8 mouse cellular contexts compared by ENCODE assay signal in genomic region chr4:150871392-150872138, GRCm38 (mm10). TPM values are rescaled to one million over a fixed set of nuclear protein-coding genes. Genes with fewer than 3 reads are reported as not detected.
DNase-seq lines count a peak whose midpoint lies in the region; ATAC-seq lines count a peak whose summit lies in the region.

No protein-coding gene starts in this region.

- H3K9me3 ChIP-seq in midbrain, embryonic 10.5 days (replicated peaks) = no peaks in the 10 kb centered on the region
- H3K9me3 ChIP-seq in midbrain, embryonic 16.5 days (replicated peaks; ENCODE audit: control insufficient read depth, low read length, poor library complexity, severe bottlenecking) = no peaks in the 10 kb centered on the region
- no peaks in the 10 kb centered on the region for H3K9me3 ChIP-seq in heart, embryonic 11.5 days (replicated peaks; ENCODE audit: control insufficient read depth, low read length)
- no peaks in the 10 kb centered on the region for H3K9me3 ChIP-seq in kidney, embryonic 14.5 days (ENCODE audit: control insufficient read depth, low read length)
- H3K9me3 ChIP-seq in lung, embryonic 16.5 days (ENCODE audit: control insufficient read depth, low read length) = no peaks in the 10 kb centered on the region

- H3K9ac ChIP-seq in midbrain, embryonic 16.5 days (ENCODE audit: low read depth, low read length) = no peak overlapping the region
- H3K9ac ChIP-seq in heart, embryonic 11.5 days (ENCODE audit: low read depth, low read length) = peak overlapping the region; percentile 39; the same call in 1 of the 2 replicates
- no peak overlapping the region for H3K9ac ChIP-seq in kidney, embryonic 14.5 days (ENCODE audit: low read depth, low read length)
- peak overlapping the region; percentile 49 for H3K9ac ChIP-seq in lung, embryonic 16.5 days (ENCODE audit: low read length)

- ATAC-seq in midbrain, embryonic 16.5 days = no peak
- no peak; the same call in 1 of the 2 replicates for ATAC-seq in heart, embryonic 11.5 days (replicated peaks; ENCODE audit: insufficient number of reproducible peaks, low FRiP score, low TSS enrichment)
- ATAC-seq in kidney, embryonic 14.5 days (ENCODE audit: low FRiP score, low TSS enrichment) = peak; percentile 73
- ATAC-seq in lung, embryonic 16.5 days (ENCODE audit: low read depth) = peak; percentile 79
- ATAC-seq in megakaryocyte, adult 5-6 weeks (ENCODE audit: poor library complexity, severe bottlenecking) = no peak

- no peaks in the 10 kb centered on the region for H3K27me3 ChIP-seq in midbrain, embryonic 10.5 days (ENCODE audit: low read depth, poor library complexity, severe bottlenecking)
- H3K27me3 ChIP-seq in midbrain, embryonic 16.5 days (ENCODE audit: control insufficient read depth, insufficient read depth, low read depth, low read length) = no peaks in the 10 kb centered on the region
- H3K27me3 ChIP-seq in heart, embryonic 11.5 days (ENCODE audit: control insufficient read depth, insufficient read depth, low read length) = no peaks in the 10 kb centered on the region
- no peaks in the 10 kb centered on the region for H3K27me3 ChIP-seq in kidney, embryonic 14.5 days (ENCODE audit: control insufficient read depth, insufficient read depth, low read length)
- H3K27me3 ChIP-seq in lung, embryonic 16.5 days (ENCODE audit: control insufficient read depth, insufficient read depth, low read depth, low read length) = no peaks in the 10 kb centered on the region

- no peak for DNase-seq in midbrain, embryonic 10.5 days (ENCODE audit: low spot score)
- no peak for DNase-seq in c-Kit-positive CD71-positive TER-119-positive erythroid progenitor cells, embryonic 14.5 days (ENCODE audit: low spot score)

- H3K27ac ChIP-seq in midbrain, embryonic 10.5 days (replicated peaks) = peak overlapping the region; percentile 56
- H3K27ac ChIP-seq in midbrain, embryonic 16.5 days (ENCODE audit: low read length) = no peak overlapping the region; the same call in 1 of the 2 replicates
- peak overlapping the region; percentile 19; the same call in 1 of the 2 replicates for H3K27ac ChIP-seq in brown adipose tissue, adult 24 weeks (replicated peaks; ENCODE audit: low read depth, low read length)
- peak overlapping the region; percentile 70 for H3K27ac ChIP-seq in heart, embryonic 11.5 days (ENCODE audit: low read depth, low read length)
- peak overlapping the region; percentile 4; the same call in 1 of the 2 replicates for H3K27ac ChIP-seq in kidney, embryonic 14.5 days (ENCODE audit: low read depth, low read length)
- H3K27ac ChIP-seq in lung, embryonic 16.5 days (ENCODE audit: low read length) = peak overlapping the region; percentile 84

- WGBS in midbrain, embryonic 10.5 days = 42% methylated on average over 10 of the region's 10 CpGs
- WGBS in midbrain, embryonic 16.5 days = 26% methylated on average over 10 of the region's 10 CpGs
- 26% methylated on average over 10 of the region's 10 CpGs for WGBS in heart, embryonic 11.5 days (ENCODE audit: insufficient replicate concordance)
- WGBS in kidney, embryonic 14.5 days = 41% methylated on average over 10 of the region's 10 CpGs
- 27% methylated on average over 10 of the region's 10 CpGs for WGBS in lung, embryonic 16.5 days

- no peak overlapping the region for H3K4me2 ChIP-seq in midbrain, embryonic 16.5 days (ENCODE audit: low read length)
- H3K4me2 ChIP-seq in heart, embryonic 11.5 days = no peak overlapping the region
- H3K4me2 ChIP-seq in kidney, embryonic 14.5 days (replicated peaks; ENCODE audit: low read depth, low read length) = no peak overlapping the region
- H3K4me2 ChIP-seq in lung, embryonic 16.5 days (ENCODE audit: low read depth, low read length) = no peak overlapping the region

- peaks cover 24% of the 10 kb centered on the region for H3K4me1 ChIP-seq in midbrain, embryonic 10.5 days
- peaks cover 3% of the 10 kb centered on the region; the same call in 1 of the 2 replicates for H3K4me1 ChIP-seq in midbrain, embryonic 16.5 days (ENCODE audit: control insufficient read depth, insufficient read depth, low read length)
- peaks cover 17% of the 10 kb centered on the region for H3K4me1 ChIP-seq in brown adipose tissue, adult 24 weeks (ENCODE audit: control insufficient read depth, insufficient read depth, insufficient read length, low read length)
- H3K4me1 ChIP-seq in heart, embryonic 11.5 days (ENCODE audit: control insufficient read depth, insufficient read depth, low read length) = peaks cover 29% of the 10 kb centered on the region
- peaks cover 21% of the 10 kb centered on the region; the same call in 1 of the 2 replicates for H3K4me1 ChIP-seq in kidney, embryonic 14.5 days (ENCODE audit: control insufficient read depth, insufficient read depth, low read length)
- peaks cover 40% of the 10 kb centered on the region for H3K4me1 ChIP-seq in lung, embryonic 16.5 days (replicated peaks; ENCODE audit: control insufficient read depth, insufficient read depth, low read length)

- H3K4me3 ChIP-seq in midbrain, embryonic 10.5 days = no peak overlapping the region
- H3K4me3 ChIP-seq in midbrain, embryonic 16.5 days (ENCODE audit: low read depth, low read length) = no peak overlapping the region
- no peak overlapping the region for H3K4me3 ChIP-seq in brown adipose tissue, adult 24 weeks (ENCODE audit: insufficient read depth, low read depth, low read length)
- no peak overlapping the region for H3K4me3 ChIP-seq in heart, embryonic 11.5 days (ENCODE audit: low read depth, low read length)
- H3K4me3 ChIP-seq in kidney, embryonic 14.5 days (ENCODE audit: low read length) = no peak overlapping the region
- no peak overlapping the region for H3K4me3 ChIP-seq in lung, embryonic 16.5 days (ENCODE audit: low read length)

- peaks cover 20% of the 10 kb centered on the region for H3K36me3 ChIP-seq in midbrain, embryonic 10.5 days
- H3K36me3 ChIP-seq in midbrain, embryonic 16.5 days (ENCODE audit: control insufficient read depth, insufficient read depth, low read length) = peaks cover 15% of the 10 kb centered on the region
- peaks cover 7% of the 10 kb centered on the region for H3K36me3 ChIP-seq in heart, embryonic 11.5 days (ENCODE audit: control insufficient read depth, insufficient read depth, low read length)
- peaks cover 18% of the 10 kb centered on the region; the same call in 1 of the 2 replicates for H3K36me3 ChIP-seq in kidney, embryonic 14.5 days (ENCODE audit: control insufficient read depth, insufficient read depth, low read length)
- H3K36me3 ChIP-seq in lung, embryonic 16.5 days (ENCODE audit: control insufficient read depth, insufficient read depth, low read length) = peaks cover 12% of the 10 kb centered on the region

RNA-seq across cellular contexts. Expression of gene Errfi1, which starts 17.8 kb away (rescaled TPM):
- polyA plus RNA-seq in midbrain, embryonic 10.5 days (2016; fragmentation: Nextera tagmentation; extraction: Ambion mirVana) = 23.4 and 25.2 TPM in 2 replicates
- polyA plus RNA-seq in midbrain, embryonic 16.5 days (2015; fragmentation: Nextera tagmentation; extraction: Ambion mirVana) = 22.1 and 22.7 TPM in 2 replicates
- 14.8 and 32.1 TPM in 2 replicates for polyA plus RNA-seq in brown adipose tissue, adult 24 weeks (2012; ENCODE audit: insufficient read depth, insufficient read length, missing spikeins)
- polyA plus RNA-seq in heart, embryonic 11.5 days (2014; fragmentation: Nextera tagmentation; extraction: Ambion mirVana) = 17.0 and 20.7 TPM in 2 replicates
- polyA plus RNA-seq in kidney, embryonic 14.5 days (2014; fragmentation: Nextera tagmentation; extraction: Ambion mirVana) = 22.0 and 34.3 TPM in 2 replicates
- polyA plus RNA-seq in lung, embryonic 16.5 days (2015; fragmentation: Nextera tagmentation; extraction: Ambion mirVana) = 44.3 and 46.3 TPM in 2 replicates
- 1.8 and 3.7 TPM in 2 replicates for total RNA-seq in megakaryocyte, adult 5-6 weeks (2015)
- total RNA-seq in megakaryocyte, adult 5-6 weeks (2017) = 2.3 and 3.4 TPM in 2 replicates

RNA-seq across cellular contexts. Expression of gene Park7, which starts 42.7 kb away (rescaled TPM):
- polyA plus RNA-seq in midbrain, embryonic 10.5 days (2016; fragmentation: Nextera tagmentation; extraction: Ambion mirVana) = 456 and 487 TPM in 2 replicates
- 359 and 371 TPM in 2 replicates for polyA plus RNA-seq in midbrain, embryonic 16.5 days (2015; fragmentation: Nextera tagmentation; extraction: Ambion mirVana)
- 176 and 208 TPM in 2 replicates for polyA plus RNA-seq in brown adipose tissue, adult 24 weeks (2012; ENCODE audit: insufficient read depth, insufficient read length, missing spikeins)
- 360 and 371 TPM in 2 replicates for polyA plus RNA-seq in heart, embryonic 11.5 days (2014; fragmentation: Nextera tagmentation; extraction: Ambion mirVana)
- polyA plus RNA-seq in kidney, embryonic 14.5 days (2014; fragmentation: Nextera tagmentation; extraction: Ambion mirVana) = 398 and 419 TPM in 2 replicates
- 403 and 411 TPM in 2 replicates for polyA plus RNA-seq in lung, embryonic 16.5 days (2015; fragmentation: Nextera tagmentation; extraction: Ambion mirVana)
- 118 and 123 TPM in 2 replicates for total RNA-seq in megakaryocyte, adult 5-6 weeks (2015)
- 153 and 156 TPM in 2 replicates for total RNA-seq in megakaryocyte, adult 5-6 weeks (2017)

RNA-seq across cellular contexts. Expression of gene Tnfrsf9, which starts 42.8 kb away (rescaled TPM):
- 0.21 and 0.33 TPM in 2 replicates for polyA plus RNA-seq in midbrain, embryonic 10.5 days (2016; fragmentation: Nextera tagmentation; extraction: Ambion mirVana)
- polyA plus RNA-seq in midbrain, embryonic 16.5 days (2015; fragmentation: Nextera tagmentation; extraction: Ambion mirVana) = 0.27 and 0.38 TPM in 2 replicates
- polyA plus RNA-seq in brown adipose tissue, adult 24 weeks (2012; ENCODE audit: insufficient read depth, insufficient read length, missing spikeins) = not detected in 2 replicates
- polyA plus RNA-seq in heart, embryonic 11.5 days (2014; fragmentation: Nextera tagmentation; extraction: Ambion mirVana) = 0.11 and 0.29 TPM in 2 replicates
- 0.13 and 0.39 TPM in 2 replicates for polyA plus RNA-seq in kidney, embryonic 14.5 days (2014; fragmentation: Nextera tagmentation; extraction: Ambion mirVana)
- polyA plus RNA-seq in lung, embryonic 16.5 days (2015; fragmentation: Nextera tagmentation; extraction: Ambion mirVana) = 0.45 and 0.49 TPM in 2 replicates
- 0.11 and 2.2 TPM in 2 replicates for total RNA-seq in megakaryocyte, adult 5-6 weeks (2015)
- total RNA-seq in megakaryocyte, adult 5-6 weeks (2017) = 0.26 and 0.81 TPM in 2 replicates

Comparison
In these comparisons a context has a peak if more than half of its experiments do, and no peak if none do; other contexts are left out.
1. ATAC-seq: peak in kidney, embryonic 14.5 days (single experiment) and lung, embryonic 16.5 days (single experiment); none in midbrain, embryonic 16.5 days (single experiment), heart, embryonic 11.5 days (single experiment) and megakaryocyte, adult 5-6 weeks (single experiment).
2. H3K9ac ChIP-seq: peak in heart, embryonic 11.5 days (single experiment) and lung, embryonic 16.5 days (single experiment); none in midbrain, embryonic 16.5 days (single experiment) and kidney, embryonic 14.5 days (single experiment).